Mouse (Mus musculus) olfactory bulb, adult 2 months (tissue): ENCODE measurements around the gene Ncl. TPM values are rescaled to one million over a fixed set of nuclear protein-coding genes. Genes with fewer than 3 reads are reported as not detected.
"Not testable (repeated sequence)": the region's sequence is repeated elsewhere in the genome, so short reads cannot be mapped to it uniquely, and the experiment has no call there.

ENCODE experiments used
- H3K27ac ChIP-seq: fragments of 200-500 bp; 2 replicates; pipeline ENCODE4 v1.5.1; 2012; ENCODE audit warnings: low read depth, low read length; ENCODE audit not compliant: insufficient read depth
- H3K4me1 ChIP-seq: fragments of 200-500 bp; 2 replicates; pipeline ENCODE4 v1.6.1; 2012; ENCODE audit warnings: low read length; ENCODE audit not compliant: control insufficient read depth, insufficient read depth
- H3K4me3 ChIP-seq: fragments of 200-500 bp; 2 replicates; pipeline ENCODE4 v1.5.1; 2012; ENCODE audit warnings: mild to moderate bottlenecking, low read depth, low read length, moderate library complexity; ENCODE audit not compliant: insufficient read depth
- CTCF ChIP-seq: fragments of 200-500 bp; IDR thresholded peaks from 2 replicates; pipeline ENCODE4 v1.5.1; 2012; ENCODE audit warnings: low read depth, mild to moderate bottlenecking, low read length, moderate library complexity; ENCODE audit not compliant: insufficient read depth
- POLR2A ChIP-seq: fragments of 200-500 bp; IDR thresholded peaks from 2 replicates; pipeline ENCODE4 v1.6.1; 2012; ENCODE audit warnings: mild to moderate bottlenecking, low read depth, low read length, moderate library complexity; ENCODE audit not compliant: insufficient read depth
- WGBS: fragments of 180-500 bp; shearing (Covaris S2); methylation state at CpG from one replicate; pipeline ENCODE4 v1.1.7; 2018; 5-methylcytosine and 5-hydroxymethylcytosine counted together
- polyA plus RNA-seq: library from polyadenylated mRNA; stranded (reverse); fragments of >200 nt; gene quantifications from 2 replicates; pipeline ENCODE4 v1.2.4, GENCODE M21; 2012; ENCODE audit warnings: low replicate concordance; ENCODE audit not compliant: missing spikeins, insufficient read depth, insufficient read length

Ncl gene
- polyA plus RNA-seq, 1 experiment: 269 TPM

DNA sequence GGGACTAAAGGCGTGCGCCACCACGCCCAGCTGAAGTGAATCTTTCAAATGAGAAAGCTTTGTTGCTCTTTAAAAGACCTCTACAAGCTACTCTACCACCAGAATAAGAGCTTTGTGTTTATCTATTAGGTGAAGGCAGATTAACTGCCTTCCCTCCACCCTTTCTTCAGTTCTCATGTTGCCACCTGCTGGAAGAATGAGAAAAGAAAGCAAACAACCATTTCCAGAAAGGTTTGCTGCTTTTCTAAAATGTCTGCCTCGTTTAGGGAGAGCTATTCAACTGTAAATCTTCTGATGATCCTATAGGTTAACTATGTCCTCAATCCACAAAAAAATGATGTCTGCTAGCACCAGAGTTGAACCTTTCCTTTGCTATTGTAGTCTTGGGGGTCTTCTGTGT is 10.4 kb downstream of the Ncl start:
- no peaks in the 10 kb centered on the region for H3K4me1 ChIP-seq
- 52% methylated on average over 4 of the region's 4 CpGs for WGBS
- TF ChIP-seq CTCF: no peak
- TF ChIP-seq POLR2A: no peak
- no peak overlapping the region for H3K27ac ChIP-seq
- H3K4me3 ChIP-seq: no peak overlapping the region

DNA sequence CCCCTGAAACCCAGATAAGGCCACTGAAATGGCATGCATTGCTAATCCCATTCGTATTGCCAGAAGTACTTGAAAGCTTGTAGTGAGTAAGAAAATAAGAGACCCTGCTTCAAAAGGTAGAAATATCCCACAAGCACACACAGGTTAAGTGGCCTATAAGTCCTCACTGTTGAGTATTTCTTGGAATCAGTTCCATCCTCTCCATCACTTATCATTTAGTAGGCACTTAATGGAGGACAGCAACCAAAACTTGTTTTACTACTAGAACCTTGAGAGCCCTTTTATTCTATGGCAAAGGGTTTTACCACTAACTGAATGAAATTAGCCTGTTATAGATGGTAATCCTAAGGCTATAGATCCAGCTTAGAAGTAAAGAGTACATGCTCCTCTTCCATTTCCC is 11.1 kb downstream of the Ncl start:
- WGBS: 86% methylated on average over 1 of the region's 1 CpGs
- H3K4me3 ChIP-seq: no peak overlapping the region
- H3K4me1 ChIP-seq: no peaks in the 10 kb centered on the region
- TF ChIP-seq POLR2A: no peak
- no peak for TF ChIP-seq CTCF
- no peak overlapping the region for H3K27ac ChIP-seq

DNA sequence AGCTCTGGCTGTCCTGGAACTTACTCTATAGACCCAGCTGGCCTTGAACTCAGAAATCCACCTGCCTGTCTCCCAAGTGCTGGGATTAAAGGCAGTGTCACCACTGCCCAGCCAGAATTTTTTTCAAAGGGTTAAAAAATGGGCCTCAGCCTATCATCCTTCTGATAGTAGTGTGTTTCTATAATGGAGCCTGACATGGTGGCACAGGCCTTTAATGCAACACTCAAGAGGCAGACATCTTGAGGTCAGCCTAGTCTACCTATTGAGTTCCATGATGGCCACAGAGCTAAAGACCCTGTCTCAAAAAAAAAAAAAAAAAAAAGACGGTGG is 11.5 kb downstream of the Ncl start:
- TF ChIP-seq POLR2A: no peak
- 50% methylated on average over 1 of the region's 1 CpGs for WGBS
- no peaks in the 10 kb centered on the region for H3K4me1 ChIP-seq
- H3K4me3 ChIP-seq: no peak overlapping the region
- H3K27ac ChIP-seq: no peak overlapping the region

DNA sequence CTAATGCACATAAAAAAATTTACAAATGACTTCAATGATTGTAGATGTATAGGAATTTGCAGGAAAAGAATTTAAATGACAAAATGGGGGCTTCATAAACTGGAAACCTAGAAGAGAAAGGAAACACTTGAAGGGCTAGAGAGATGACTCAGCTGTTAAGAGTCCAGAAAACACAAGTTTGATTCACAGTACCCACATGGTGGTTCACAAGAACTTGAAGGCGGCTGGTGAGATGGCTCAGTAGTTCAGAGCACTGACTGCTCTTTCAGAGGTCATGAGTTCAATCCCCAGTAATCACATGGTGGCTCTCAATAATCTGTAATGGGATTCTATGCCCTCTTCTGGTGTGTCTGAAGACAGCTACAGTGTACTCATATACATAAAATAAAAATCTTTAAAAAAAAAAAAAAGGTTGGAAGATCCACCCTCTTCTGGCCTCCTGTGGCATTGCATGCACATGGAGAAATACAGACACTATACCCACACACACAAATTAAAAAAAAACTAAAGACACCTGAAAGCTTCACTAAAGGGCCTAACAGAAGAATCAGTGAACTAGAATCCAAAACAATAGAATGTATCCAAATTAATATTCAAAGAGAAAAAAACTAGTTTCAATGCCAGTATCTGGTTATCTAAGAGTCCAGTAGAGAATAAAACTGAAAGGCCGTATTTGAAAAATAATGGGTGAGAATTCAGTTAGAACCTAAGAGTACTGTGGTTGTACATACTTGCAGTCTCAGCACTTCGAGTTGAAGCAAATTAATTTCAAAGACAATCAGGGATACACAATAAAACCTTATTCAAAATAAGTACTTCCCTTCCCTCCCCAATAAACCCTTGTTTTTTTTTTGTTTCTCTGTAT is 12.1 kb downstream of the Ncl start:
- no peak overlapping the region for H3K27ac ChIP-seq
- no peak for TF ChIP-seq CTCF
- TF ChIP-seq POLR2A: no peak
- no peak overlapping the region for H3K4me3 ChIP-seq
- H3K4me1 ChIP-seq: no peaks in the 10 kb centered on the region
- WGBS: 82% methylated on average over 3 of the region's 3 CpGs

DNA sequence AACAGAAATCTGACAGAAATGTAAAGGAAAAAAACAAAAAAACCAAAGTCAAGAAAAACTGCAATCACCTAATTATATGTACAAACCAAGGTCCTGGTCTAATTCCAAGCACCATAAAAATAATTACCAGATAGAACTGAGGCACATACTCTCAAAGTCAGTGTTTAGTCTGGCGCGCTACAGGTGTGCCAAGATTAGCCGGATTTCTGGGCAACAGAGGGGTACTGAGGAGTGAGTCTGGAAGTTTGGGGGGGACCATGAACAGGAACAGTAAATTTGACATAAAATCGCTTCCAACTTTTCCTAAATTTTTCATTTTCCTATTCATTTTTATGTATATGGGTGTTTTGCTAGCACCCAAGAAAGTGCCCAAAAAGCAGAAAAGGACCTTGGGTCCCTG is 13.2 kb downstream of the Ncl start:
- WGBS: 93% methylated on average over 4 of the region's 4 CpGs
- no peak for TF ChIP-seq CTCF
- no peak for TF ChIP-seq POLR2A
- no peak overlapping the region for H3K4me3 ChIP-seq
- H3K4me1 ChIP-seq: no peaks in the 10 kb centered on the region
- no peak overlapping the region for H3K27ac ChIP-seq

DNA sequence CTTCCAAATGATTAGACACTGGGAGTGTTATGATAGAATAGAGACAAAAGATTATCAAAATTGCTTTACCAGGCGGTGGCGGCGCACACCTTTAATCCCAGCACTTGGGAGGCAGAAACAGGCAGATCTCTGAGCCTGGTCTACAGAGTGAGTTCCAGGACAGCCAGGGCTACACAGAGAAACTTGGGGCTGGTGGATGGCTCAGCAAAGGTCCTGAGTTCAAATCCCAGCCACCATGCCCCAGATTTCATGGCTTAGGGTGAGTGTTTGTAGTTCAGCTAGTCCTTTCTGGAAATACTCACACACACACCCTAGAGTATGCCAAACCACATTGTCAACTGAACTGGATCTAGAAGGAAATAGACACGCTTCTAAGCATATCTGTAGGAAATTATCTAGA is 14.1 kb downstream of the Ncl start:
- no peak overlapping the region for H3K27ac ChIP-seq
- WGBS: 88% methylated on average over 4 of the region's 4 CpGs
- no peaks in the 10 kb centered on the region for H3K4me1 ChIP-seq
- TF ChIP-seq CTCF (no peak), POLR2A (no peak)
- no peak overlapping the region for H3K4me3 ChIP-seq

DNA sequence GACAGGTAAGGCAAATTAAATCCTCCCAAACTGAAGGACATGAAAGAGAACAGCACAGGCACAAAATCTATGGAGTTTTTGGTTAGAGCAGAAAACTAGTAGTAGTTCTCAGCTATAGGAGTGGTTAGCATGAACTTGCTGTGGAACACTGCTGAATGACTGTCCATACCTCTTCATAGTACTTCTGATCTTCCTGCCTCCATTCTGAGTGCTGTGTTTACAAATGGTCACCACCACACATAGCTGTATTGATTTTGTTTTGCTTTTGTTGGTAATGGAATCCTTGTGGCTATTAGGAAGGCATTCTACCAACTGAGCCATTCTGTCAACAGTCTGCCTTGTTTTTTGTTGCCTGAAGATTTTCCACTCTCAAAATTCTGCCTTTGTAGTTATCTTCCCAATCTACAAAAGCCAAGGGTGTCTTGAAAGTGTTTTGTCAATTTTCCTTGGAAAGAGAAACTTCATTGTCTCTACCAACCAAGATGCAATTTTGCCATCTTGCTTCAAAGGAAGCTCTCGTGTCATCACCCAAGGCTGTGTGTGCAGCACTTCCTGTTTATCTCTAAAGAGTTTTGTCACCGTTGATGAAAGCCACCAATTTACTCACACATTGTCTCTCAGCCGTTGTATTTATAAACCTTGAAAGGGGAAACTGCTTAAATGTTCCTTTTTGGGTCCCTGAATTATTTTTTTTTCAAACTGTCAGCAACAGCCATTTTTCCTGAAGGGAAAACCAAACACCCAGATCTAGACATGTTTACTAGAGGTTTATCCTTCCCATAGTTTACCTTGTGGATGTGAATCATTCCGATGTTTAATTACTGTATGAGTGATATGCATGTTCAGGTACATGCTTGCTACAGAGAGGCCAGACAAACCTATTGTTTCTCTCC is 15.0 kb downstream of the Ncl start:
- WGBS: 32% methylated on average over 4 of the region's 4 CpGs
- Histone ChIP-seq H3K27ac (no peak overlapping the region), H3K4me1 (no peaks in the 10 kb centered on the region), H3K4me3 (no peak overlapping the region)
- TF ChIP-seq CTCF (no peak), POLR2A (no peak)

DNA sequence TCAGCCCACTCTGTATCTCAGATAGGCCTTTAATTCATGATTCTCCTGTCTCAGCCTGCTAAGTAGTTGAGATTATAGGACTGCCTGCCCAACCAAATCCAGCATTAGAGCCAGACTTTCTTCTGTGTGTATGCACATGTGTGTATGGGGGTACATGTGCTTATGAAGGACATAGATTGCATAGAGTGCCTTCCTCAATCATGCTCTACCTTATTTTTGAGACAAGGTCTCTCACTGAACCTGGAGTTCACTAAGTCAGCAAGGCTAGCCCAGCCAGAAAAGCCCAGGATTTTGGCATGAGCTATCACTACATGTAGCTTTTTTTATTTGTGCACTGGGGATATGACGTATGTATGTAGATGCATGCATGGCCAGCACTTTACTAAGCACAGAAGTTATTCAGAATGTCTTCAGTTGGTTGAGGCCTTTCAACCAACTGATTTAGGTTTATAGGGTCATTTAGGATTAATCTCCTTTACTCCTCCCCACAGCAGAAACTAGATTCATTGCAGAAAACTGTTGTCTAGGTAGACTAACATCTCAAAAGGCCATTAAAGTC is 16.0 kb downstream of the Ncl start:
- Histone ChIP-seq H3K4me1 (no peaks in the 10 kb centered on the region), H3K4me3 (no peak overlapping the region), H3K27ac (no peak overlapping the region)
- TF ChIP-seq POLR2A: no peak
- 92% methylated on average over 1 of the region's 1 CpGs for WGBS

DNA sequence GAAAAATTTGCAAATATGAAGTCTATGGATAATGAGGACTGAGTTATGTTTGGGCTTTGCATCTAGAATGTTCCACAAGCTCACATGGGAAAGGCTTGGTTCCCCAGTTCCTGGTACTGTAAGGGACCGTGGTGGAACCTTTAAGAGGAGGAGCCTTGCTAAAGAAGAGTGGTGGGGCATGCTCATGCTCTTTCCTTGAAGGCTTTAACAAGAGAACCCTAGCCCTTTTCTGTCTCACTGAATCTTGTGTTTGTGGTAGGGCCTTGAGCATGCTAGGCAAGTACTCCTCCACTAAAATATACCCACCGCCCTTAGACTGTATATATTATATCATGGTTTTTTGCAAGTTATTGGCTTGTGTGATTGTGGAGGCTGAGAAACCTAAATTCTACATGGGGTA is 16.8 kb downstream of the Ncl start:
- no peaks in the 10 kb centered on the region for H3K4me1 ChIP-seq
- WGBS: 89% methylated on average over 2 of the region's 2 CpGs
- no peak overlapping the region for H3K27ac ChIP-seq
- no peak overlapping the region for H3K4me3 ChIP-seq
- TF ChIP-seq POLR2A: no peak
- no peak for TF ChIP-seq CTCF

DNA sequence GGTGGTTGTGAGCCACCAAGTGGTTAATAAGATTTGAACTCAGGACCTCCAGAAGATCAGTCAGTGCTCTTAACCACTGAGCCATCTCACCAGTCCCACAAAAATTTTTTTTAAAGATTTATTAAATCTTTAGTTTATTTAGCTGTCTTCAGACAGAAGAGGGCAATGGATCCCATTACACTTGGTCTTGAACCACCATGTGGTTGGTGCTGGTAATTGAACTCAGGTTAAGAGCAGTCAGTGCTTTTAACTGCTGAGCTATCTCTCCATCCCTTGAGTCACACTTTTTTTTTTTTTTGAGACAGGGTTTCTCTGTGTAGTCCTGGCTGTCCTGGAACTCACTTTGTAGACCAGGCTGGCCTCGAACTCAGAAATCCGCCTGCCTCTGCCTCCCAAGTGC is 18.1 kb downstream of the Ncl start:
- not testable (repeated sequence) for H3K4me3 ChIP-seq, H3K27ac ChIP-seq, H3K4me1 ChIP-seq
- 94% methylated on average over 2 of the region's 2 CpGs for WGBS
